In the genomic region with DNA sequence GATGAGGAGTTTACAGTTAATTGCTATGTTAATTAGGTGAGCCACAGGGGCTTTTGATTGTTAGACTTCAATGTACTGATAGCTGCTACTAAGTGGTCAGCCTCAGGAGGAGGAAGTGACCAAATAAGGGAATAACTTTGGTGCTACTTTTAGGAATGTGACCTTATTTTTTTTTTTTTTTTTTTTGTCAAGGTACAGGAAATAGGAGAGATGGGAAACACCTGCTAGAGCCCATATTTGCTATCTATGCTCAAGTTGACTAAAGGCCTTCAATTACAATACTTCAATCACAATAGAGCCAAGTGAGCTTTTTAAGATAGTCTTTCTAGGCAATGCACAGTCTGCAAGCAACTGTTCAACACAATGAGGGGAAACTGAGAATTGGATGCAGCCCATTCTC, we compare ENCODE assay signal across 26 mouse cellular contexts. TPM values are rescaled to one million over a fixed set of nuclear protein-coding genes. Genes with fewer than 3 reads are reported as not detected.
DNase-seq lines count a peak whose midpoint lies in the region; TF ChIP-seq lines count a peak whose summit lies in the region.
"Had no signal": no experiment of that assay in that cellular context is flagged by ENCODE, and none has a peak within 500 bp of the region (broad histone marks: within the 10 kb centered on the region; RNA-seq: fewer than 3 reads in every experiment).

No protein-coding gene starts in this region.

- H3K4me3 ChIP-seq in ES-E14 (ENCODE audit: insufficient read depth in 1 of 2, low read depth in 1 of 2, low read length in 2 of 2, poor library complexity in 1 of 2, severe bottlenecking in 1 of 2) = no peak overlapping the region
- no peak overlapping the region for H3K4me3 ChIP-seq in left cerebral cortex, adult 2 months

- no peak overlapping the region for H3K9ac ChIP-seq in ES-E14 (ENCODE audit: insufficient read depth, low read depth, low read length, poor library complexity, severe bottlenecking)

- no peak overlapping the region for H3K27ac ChIP-seq in ES-E14 (ENCODE audit: insufficient read depth, low read depth, low read length, poor library complexity, severe bottlenecking)
- H3K27ac ChIP-seq in left cerebral cortex, adult 2 months = no peak overlapping the region

- intact Hi-C loops in left cerebral cortex, adult 2 months (cut with DNase I) = no loop called here

- peak; percentile 63 for DNase-seq in ES-CJ7 (ENCODE audit: low read depth, low spot score)
- peak; percentile 21 for DNase-seq in ES-E14 (ENCODE audit: low read depth, low spot score)
- DNase-seq in R1 (ENCODE audit: low read depth, low spot score) = peak; percentile 75
- peak; percentile 53 for DNase-seq in ZHBTc4 (ENCODE audit: low read depth, low spot score)
- DNase-seq in kidney, postnatal 14 days = no peak
- DNase-seq in frontal cortex, postnatal 14 days (ENCODE audit: low spot score in 2 of 2) = no peak
- DNase-seq in left cerebral cortex, adult 18-20 months (ENCODE audit: low spot score in 2 of 2) = no peak
- DNase-seq in left cerebral cortex, adult 2 months (ENCODE audit: extremely low spot score in 1 of 2, low spot score in 2 of 2) = no peak
- DNase-seq: adrenal gland, adult 2 months; adrenal gland, adult 8-10 months; adrenal gland, postnatal 10 days; adrenal gland, postnatal 14 days; adrenal gland, postnatal 25 days; adrenal gland, postnatal 36 days; B cell, adult 2 months; cerebellum, adult 11 months; cerebellum, adult 11-12 months; cerebellum, adult 18-20 months; cerebellum, adult 2 months; cerebellum, adult 8-10 months; cerebellum, adult 9-10 months had no signal

- H3K36me3 ChIP-seq in ES-E14 (ENCODE audit: control insufficient read depth, insufficient read depth, low read length, poor library complexity, severe bottlenecking) = no peaks in the 10 kb centered on the region
- H3K36me3 ChIP-seq: G1E had no signal

- in situ Hi-C loops in ES-E14 (cut with MboI; ENCODE audit: low sequenced_read_pairs in 2 of 2, unreplicated experiment in 2 of 2) = no loop called here

- TF ChIP-seq CTCF in left cerebral cortex, adult 2 months (IDR thresholded peaks at IDR 0.05) = no peak

- no peaks in the 10 kb centered on the region for H3K9me3 ChIP-seq in ES-E14 (ENCODE audit: control insufficient read depth, insufficient read depth, low read depth, low read length)
- H3K9me3 ChIP-seq: G1E had no signal

- H3K4me1 ChIP-seq in ES-E14 (ENCODE audit: control insufficient read depth in 2 of 2, insufficient read depth in 2 of 2, low read length in 2 of 2, poor library complexity in 1 of 2) = peaks cover 0 to 3% of the 10 kb centered on the region in 2 experiments; a peak in 1 of 4 replicates

TF ChIP-seq in ES-E14, 5 proteins besides CTCF, POLR2A, EP300 and RAD21:
- TF ChIP-seq ZNF384 (IDR thresholded peaks at IDR 0.05; ENCODE audit: low read depth, low read length) = peak; percentile 94
- no peak for TF ChIP-seq HCFC1 (IDR thresholded peaks at IDR 0.05; ENCODE audit: borderline replicate concordance, insufficient read depth, low read length)
- TF ChIP-seq CHD2 (IDR thresholded peaks at IDR 0.05; ENCODE audit: low read depth, low read length) = no peak

RNA-seq across cellular contexts. Expression of a gene that starts 4.3 kb away (rescaled TPM):
- not detected in 2 replicates for total RNA-seq in ES-E14 (2012; rRNA removed)
- not detected for total RNA-seq in left cerebral cortex, adult 18-20 months (2021)
- total RNA-seq in left cerebral cortex, adult 2 months (2021) = not detected
- total RNA-seq: adrenal gland, adult 18-20 months; adrenal gland, adult 2 months; adrenal gland, adult 8-10 months; adrenal gland, postnatal 10 days; adrenal gland, postnatal 14 days; adrenal gland, postnatal 25 days; adrenal gland, postnatal 36 days; adrenal gland, postnatal 4 days; CH12.LX; MEL had no signal

RNA-seq across cellular contexts. Expression of a gene that starts 30.1 kb away (rescaled TPM):
- total RNA-seq in ES-E14 (2012; rRNA removed) = 0.04 TPM in 1 of 2 replicates, not detected in the other
- total RNA-seq in left cerebral cortex, adult 18-20 months (2021) = not detected
- total RNA-seq in left cerebral cortex, adult 2 months (2021) = not detected
- total RNA-seq: adrenal gland, adult 18-20 months; adrenal gland, adult 2 months; adrenal gland, adult 8-10 months; adrenal gland, postnatal 10 days; adrenal gland, postnatal 14 days; adrenal gland, postnatal 25 days; adrenal gland, postnatal 36 days; adrenal gland, postnatal 4 days; CH12.LX; MEL had no signal

RNA-seq across cellular contexts. Expression of a gene that starts 30.4 kb away (rescaled TPM):
- not detected in 2 replicates for total RNA-seq in ES-E14 (2012; rRNA removed)
- not detected for total RNA-seq in left cerebral cortex, adult 18-20 months (2021)
- not detected for total RNA-seq in left cerebral cortex, adult 2 months (2021)
- total RNA-seq: adrenal gland, adult 18-20 months; adrenal gland, adult 2 months; adrenal gland, adult 8-10 months; adrenal gland, postnatal 10 days; adrenal gland, postnatal 14 days; adrenal gland, postnatal 25 days; adrenal gland, postnatal 36 days; adrenal gland, postnatal 4 days; CH12.LX; MEL had no signal

RNA-seq across cellular contexts. Expression of a gene that starts 49.8 kb away (rescaled TPM):
- total RNA-seq in ES-E14 (2012; rRNA removed) = not detected in 2 replicates
- total RNA-seq in left cerebral cortex, adult 18-20 months (2021) = not detected
- not detected for total RNA-seq in left cerebral cortex, adult 2 months (2021)
- total RNA-seq: adrenal gland, adult 18-20 months; adrenal gland, adult 2 months; adrenal gland, adult 8-10 months; adrenal gland, postnatal 10 days; adrenal gland, postnatal 14 days; adrenal gland, postnatal 25 days; adrenal gland, postnatal 36 days; adrenal gland, postnatal 4 days; CH12.LX; G1E; MEL had no signal

RNA-seq across cellular contexts. Expression of a gene that starts 59.5 kb away (rescaled TPM):
- total RNA-seq in ES-E14 (2012; rRNA removed) = not detected in 2 replicates
- not detected for total RNA-seq in left cerebral cortex, adult 18-20 months (2021)
- not detected for total RNA-seq in left cerebral cortex, adult 2 months (2021)
- total RNA-seq: adrenal gland, adult 18-20 months; adrenal gland, adult 2 months; adrenal gland, adult 8-10 months; adrenal gland, postnatal 10 days; adrenal gland, postnatal 14 days; adrenal gland, postnatal 25 days; adrenal gland, postnatal 36 days; adrenal gland, postnatal 4 days; CH12.LX; MEL had no signal

Comparison
In these comparisons a context has a peak if more than half of its experiments do, and no peak if none do; other contexts are left out.
1. DNase-seq: peak in ES-CJ7 (single experiment), ES-E14 (single experiment), R1 (single experiment) and ZHBTc4 (single experiment); none in kidney, postnatal 14 days (single experiment), frontal cortex, postnatal 14 days (0 of 2), left cerebral cortex, adult 18-20 months (0 of 2) and left cerebral cortex, adult 2 months (0 of 2).